Mouse (Mus musculus) spleen, embryonic (tissue): ENCODE results near the gene Ampd3.

Source experiments
- CTCF ChIA-PET: fragments of 350-600 bp; sonication (Branson Sonifier 250); formaldehyde crosslinking; loops from one replicate; lab custom pipeline; 2022; lab: Charles Lee

The Ampd3 gene

GRCm38 (mm10) chr7:110768451-110769064, 552 bp downstream of the Ampd3 start:
- CTCF ChIA-PET: interaction anchor here (0.6 kb wide), 2 partner anchors 49 to 162 kb away, joined by 3 to 23 read pairs; no protein-coding TSS in a partner anchor

GRCm38 (mm10) chr7:110769094-110769493, 1.1 kb downstream of the Ampd3 start:
- CTCF ChIA-PET: interaction anchor here (0.5 to 0.6 kb wide), 2 partner anchors 163 to 472 kb away, joined by 3 to 23 read pairs; no protein-coding TSS in a partner anchor

- CTCF ChIA-PET: interaction anchor here (0.6 kb wide), 1 partner anchor 139 kb away, joined by 4 read pairs; no protein-coding TSS in a partner anchor
These were observed 2.9 kb downstream of the Ampd3 start for GRCm38 (mm10) chr7:110770949-110771348.

- CTCF ChIA-PET: no interaction called here
These were observed 4.3 kb downstream of the Ampd3 start for GRCm38 (mm10) chr7:110772343-110772742.

DNA sequence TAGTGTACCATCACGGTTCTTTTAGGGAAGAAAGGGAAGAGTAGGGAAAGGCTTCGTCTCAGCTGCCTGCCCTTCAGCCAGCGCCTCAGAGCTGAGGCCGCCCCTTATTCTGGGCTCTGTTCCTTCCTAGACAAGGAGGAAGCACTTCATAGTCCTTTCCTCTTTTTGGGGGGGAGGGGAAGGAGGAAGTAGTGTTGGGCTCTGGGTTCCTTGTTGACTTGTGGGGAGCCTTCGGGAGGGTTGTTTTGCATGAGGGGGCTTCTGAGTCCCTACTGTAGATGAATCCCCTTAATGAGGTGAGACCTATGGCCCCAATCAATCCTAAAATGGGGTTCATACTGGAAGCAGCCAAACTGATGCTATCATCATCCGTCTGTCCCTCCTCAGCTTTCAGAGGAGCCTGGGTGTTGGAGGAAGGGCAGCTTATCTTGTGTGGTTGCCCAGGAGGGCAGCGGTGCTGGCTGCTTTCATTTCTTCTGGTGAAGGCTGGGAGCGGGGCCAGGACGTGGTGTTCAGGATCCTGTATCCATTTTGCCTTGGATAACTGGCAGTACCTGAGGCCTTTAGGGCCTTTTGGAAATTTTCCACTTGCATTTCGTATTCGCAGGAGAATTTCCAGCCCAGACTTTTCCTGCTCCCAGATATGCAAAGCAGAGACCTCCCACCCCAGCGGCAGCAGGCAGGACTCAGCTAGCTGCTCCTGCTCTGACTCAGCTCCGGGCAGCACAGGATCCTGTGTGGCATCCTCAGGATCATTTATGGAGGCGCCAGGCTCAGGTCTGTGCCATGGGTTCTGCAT, 5.4 kb downstream of the Ampd3 start:
- CTCF ChIA-PET: interaction anchor here (0.6 kb wide), 1 partner anchor 361 kb away, joined by 3 read pairs; no protein-coding TSS in a partner anchor

DNA sequence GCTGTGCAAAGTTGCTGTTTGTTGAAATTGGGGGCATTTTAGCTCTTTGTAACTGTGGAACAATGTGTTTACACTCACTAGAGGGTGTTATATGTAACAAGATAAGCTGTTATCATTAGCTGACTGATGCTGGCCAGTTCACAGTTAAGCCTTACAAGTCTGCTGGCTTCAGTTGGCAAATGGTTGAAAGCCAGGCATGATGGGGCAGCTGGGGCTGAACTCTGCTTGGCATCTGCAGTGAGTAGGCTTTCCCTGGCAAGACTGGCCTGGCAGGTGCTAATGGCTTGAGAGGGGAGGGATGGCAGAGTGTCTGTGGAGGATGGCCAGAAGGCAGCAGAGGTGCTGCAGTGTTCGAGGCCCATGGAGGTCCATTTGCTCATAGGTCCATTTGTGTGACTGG, 6.1 kb downstream of the Ampd3 start:
- CTCF ChIA-PET: no interaction called here

DNA sequence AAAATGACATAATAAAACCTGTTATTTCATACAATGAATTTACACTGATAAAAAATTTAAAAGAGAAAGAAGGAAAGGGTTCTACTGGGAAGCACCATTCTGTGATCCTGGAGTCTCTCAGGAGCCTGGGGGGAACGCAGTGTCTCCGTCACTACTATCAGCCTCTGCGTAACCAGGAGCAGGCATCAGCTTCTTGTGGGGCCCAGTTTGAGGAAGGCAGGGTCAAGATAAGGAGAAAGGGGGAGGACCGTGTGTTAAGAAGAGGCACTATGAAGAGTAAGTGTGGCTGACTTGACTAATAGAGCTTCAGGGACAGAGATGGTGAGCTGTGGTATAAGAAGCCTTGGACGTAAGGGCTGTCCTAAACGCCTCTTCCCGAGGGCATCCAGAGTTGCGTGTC, 6.7 kb downstream of the Ampd3 start:
- CTCF ChIA-PET: interaction anchor here (0.6 kb wide), 1 partner anchor 656 kb away, joined by 3 read pairs; no protein-coding TSS in a partner anchor

- CTCF ChIA-PET: interaction anchor here (0.7 kb wide), 1 partner anchor 928 kb away, joined by 3 read pairs; no protein-coding TSS in a partner anchor
These were observed 9.4 kb downstream of the Ampd3 start for GRCm38 (mm10) chr7:110777146-110778001.

GRCm38 (mm10) chr7:110778933-110779332, 10.9 kb downstream of the Ampd3 start:
- CTCF ChIA-PET: no interaction called here

DNA sequence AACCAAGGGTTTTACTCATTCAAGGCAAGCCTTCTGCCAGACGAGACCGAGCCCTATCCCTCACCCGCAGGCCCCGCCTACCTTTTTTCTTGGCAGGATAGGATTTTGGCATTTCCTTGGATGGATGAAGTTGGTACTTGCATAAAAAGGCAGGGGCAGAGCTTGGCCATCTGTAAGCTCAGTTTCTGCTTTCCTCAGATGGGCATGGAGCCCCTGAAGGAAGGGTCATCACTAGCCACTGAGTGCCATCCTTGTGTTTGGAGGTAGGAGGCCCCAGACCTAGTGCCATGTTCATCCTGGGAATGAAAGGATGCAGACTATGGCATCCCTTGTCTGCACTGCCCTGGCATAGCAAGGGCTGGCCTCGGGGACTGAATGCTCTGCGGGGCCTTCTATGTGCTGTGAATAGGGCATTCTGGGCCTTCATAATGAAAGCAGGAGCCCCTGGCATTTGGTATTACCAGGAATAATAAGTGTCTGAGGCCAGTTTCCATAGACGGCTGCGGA, 11.7 kb downstream of the Ampd3 start:
- CTCF ChIA-PET: no interaction called here

DNA sequence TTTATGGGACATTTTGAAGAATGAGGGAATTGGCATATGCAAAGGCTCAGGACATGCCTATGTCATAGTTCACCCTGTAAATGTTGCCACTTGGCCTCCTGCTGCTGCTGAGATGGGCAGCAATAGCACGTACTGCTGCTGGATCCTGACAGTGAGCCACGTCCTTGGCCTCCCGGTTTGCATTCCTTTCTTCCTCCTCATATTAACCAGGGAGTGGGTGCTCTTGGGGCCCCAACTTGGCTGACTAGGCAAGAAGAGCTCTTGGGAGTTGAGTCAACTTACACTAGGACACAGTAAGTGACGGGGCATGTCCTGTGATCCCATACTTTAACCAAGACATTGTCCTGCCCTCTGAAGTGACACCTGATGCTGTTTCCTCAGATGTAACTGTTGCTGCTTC, 12.5 kb downstream of the Ampd3 start:
- CTCF ChIA-PET: interaction anchor here (0.7 kb wide), 1 partner anchor 15 kb away, joined by 3 read pairs; no protein-coding TSS in a partner anchor

DNA sequence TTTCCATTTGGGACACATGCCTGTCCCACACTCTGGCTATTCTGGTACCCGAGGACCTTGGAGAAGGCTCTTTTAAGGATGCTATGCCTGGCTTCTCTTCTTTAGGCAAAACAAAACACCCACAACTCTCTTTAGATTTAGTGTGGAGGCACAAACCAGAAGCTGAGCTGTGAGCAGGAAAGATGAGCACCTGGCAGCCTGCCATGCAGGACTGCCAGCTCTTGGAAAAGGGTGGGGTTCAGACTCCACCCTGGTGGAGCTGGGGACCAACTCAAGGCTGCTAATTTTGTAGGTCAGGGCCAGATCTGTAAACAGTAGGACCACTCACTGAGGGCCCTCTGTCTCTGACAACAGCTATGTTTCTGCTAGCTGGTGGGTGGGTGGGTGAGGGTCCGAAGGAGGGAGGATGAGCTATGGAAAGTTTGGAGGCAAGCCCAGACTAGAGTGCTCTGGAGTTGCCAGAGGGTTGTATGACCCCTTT, 13.3 kb downstream of the Ampd3 start:
- CTCF ChIA-PET: interaction anchor here (0.7 kb wide), 1 partner anchor 14 kb away, joined by 3 read pairs; no protein-coding TSS in a partner anchor

DNA sequence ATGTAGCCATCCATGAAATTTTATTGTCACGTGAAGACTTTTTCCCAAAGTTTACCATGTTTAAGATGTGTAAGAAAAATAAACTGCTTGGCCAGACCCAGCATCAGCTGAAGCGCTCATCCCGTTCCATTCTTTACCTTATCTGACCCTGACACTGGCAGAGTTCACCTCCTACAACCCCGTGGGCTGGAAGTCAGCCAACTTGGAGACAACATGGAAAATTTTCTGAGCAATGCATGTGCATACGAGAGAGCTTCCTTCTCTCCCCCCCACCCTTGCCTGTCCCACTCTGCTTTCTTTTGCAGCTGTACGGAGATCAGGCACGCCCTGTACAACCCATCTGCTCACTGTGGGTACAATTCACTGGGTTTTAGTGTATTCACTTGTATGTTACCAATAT, 14.1 kb downstream of the Ampd3 start:
- CTCF ChIA-PET: no interaction called here

- CTCF ChIA-PET: interaction anchor here (0.7 kb wide), 1 partner anchor 1382 kb away, joined by 4 read pairs; no protein-coding TSS in a partner anchor
These were observed 15.0 kb downstream of the Ampd3 start for GRCm38 (mm10) chr7:110782845-110783478.

DNA sequence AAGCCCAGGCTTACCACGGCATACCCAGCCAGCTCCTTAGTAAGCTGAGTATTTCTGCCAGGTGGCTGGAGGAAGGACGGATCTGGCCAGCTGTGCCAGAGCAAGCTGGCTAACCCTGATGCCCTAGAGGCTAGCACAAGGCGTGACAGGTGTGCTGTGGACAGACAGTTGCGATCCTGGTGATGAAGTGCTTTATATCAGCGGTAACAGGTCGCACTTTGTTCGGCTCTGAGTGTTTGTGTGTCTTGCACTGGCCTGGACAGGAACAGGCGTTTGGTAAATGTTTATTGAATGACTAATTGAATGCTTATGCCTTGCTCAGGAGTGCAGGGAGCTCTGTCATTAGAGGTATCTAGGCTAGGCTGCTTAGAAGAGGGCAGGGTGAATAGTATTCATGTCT, 17.0 kb downstream of the Ampd3 start:
- CTCF ChIA-PET: no interaction called here

GRCm38 (mm10) chr7:110785741-110786146, 17.7 kb downstream of the Ampd3 start:
- CTCF ChIA-PET: no interaction called here

GRCm38 (mm10) chr7:110787310-110787709, 19.3 kb downstream of the Ampd3 start:
- CTCF ChIA-PET: no interaction called here

- CTCF ChIA-PET: no interaction called here
These were observed 22.9 kb downstream of the Ampd3 start for GRCm38 (mm10) chr7:110790878-110791277.

GRCm38 (mm10) chr7:110792201-110792600, 24.2 kb downstream of the Ampd3 start:
- CTCF ChIA-PET: no interaction called here

DNA sequence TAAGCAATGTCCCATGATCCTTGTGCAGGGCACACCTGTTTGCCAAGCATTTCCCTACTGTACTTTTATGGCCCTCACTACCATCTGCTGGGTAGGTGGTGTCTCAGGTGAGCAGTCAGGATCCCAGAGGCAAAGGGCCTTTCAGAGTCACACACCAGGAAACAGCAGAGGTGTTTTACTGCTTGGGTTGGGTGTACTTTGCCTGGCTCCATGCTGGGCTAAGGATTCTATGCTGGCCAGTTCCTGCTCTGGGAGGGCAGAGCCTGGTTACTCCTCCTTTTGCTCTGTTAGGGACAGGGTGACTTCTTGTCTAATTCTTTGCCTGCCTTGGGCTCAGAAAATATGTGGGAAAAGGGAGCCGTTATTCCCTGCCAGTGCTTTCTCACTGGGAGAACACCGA, 24.8 kb downstream of the Ampd3 start:
- CTCF ChIA-PET: no interaction called here
